Mouse (Mus musculus) intestine, postnatal 0 days (tissue): Measurements from ENCODE around the gene Rab11fip5. TPM values are rescaled to one million over a fixed set of nuclear protein-coding genes. Genes with fewer than 3 reads are reported as not detected.

Experiments
- ATAC-seq: fragments of 200-750 bp; cut with Nextera tagmentation; 2 replicates; pipeline ENCODE4 v1.8.0; 2017; ENCODE audit warnings: mild to moderate bottlenecking, moderate TSS enrichment, moderate library complexity
- H3K27ac ChIP-seq: fragments of 300-500 bp; sonication (generic); 2 replicates; pipeline ENCODE4 v1.5.1; 2014; ENCODE audit warnings: mild to moderate bottlenecking, low read depth, low read length, moderate library complexity
- H3K27me3 ChIP-seq: fragments of 300-500 bp; sonication (generic); replicated peaks from 2 replicates; pipeline ENCODE4 v1.6.1; 2014; ENCODE audit warnings: low read length, mixed read lengths; ENCODE audit not compliant: control insufficient read depth, insufficient read depth
- H3K36me3 ChIP-seq: fragments of 300-500 bp; sonication (generic); 2 replicates; pipeline ENCODE4 v1.6.1; 2014; ENCODE audit warnings: mild to moderate bottlenecking, moderate library complexity; ENCODE audit not compliant: control insufficient read depth, insufficient read depth
- H3K4me1 ChIP-seq: fragments of 300-500 bp; sonication (generic); replicated peaks from 2 replicates; pipeline ENCODE4 v1.6.1; 2014; ENCODE audit warnings: antibody characterized with exemption, low read length, mixed read lengths; ENCODE audit not compliant: control insufficient read depth, insufficient read depth
- H3K4me2 ChIP-seq: fragments of 300-500 bp; sonication (generic); replicated peaks from 2 replicates; pipeline ENCODE4 v1.6.1; 2014; ENCODE audit warnings: low read depth, mild to moderate bottlenecking, moderate library complexity
- H3K4me3 ChIP-seq: fragments of 300-500 bp; sonication (generic); 2 replicates; pipeline ENCODE4 v1.5.1; 2014; ENCODE audit warnings: low read depth, low read length
- H3K9ac ChIP-seq: fragments of 300-500 bp; sonication (generic); 2 replicates; pipeline ENCODE4 v1.6.1; 2014; ENCODE audit warnings: mild to moderate bottlenecking, low read depth, low read length
- H3K9me3 ChIP-seq: fragments of 300-500 bp; sonication (generic); 2 replicates; pipeline ENCODE4 v1.6.1; 2016; ENCODE audit warnings: mixed run types; ENCODE audit not compliant: control insufficient read depth
- CTCF ChIP-seq: sonication (generic); IDR thresholded peaks from 2 replicates; pipeline ENCODE4 v1.5.1; 2016; ENCODE audit warnings: low read depth, mild to moderate bottlenecking, control low read depth, antibody characterized with exemption, moderate library complexity
- WGBS: fragments of 180-500 bp; shearing (Covaris S2); extraction: QIAGEN DNeasy Blood & Tissue Kit; methylation state at CpG from one replicate; pipeline ENCODE4 v1.1.7; 2014; 5-methylcytosine and 5-hydroxymethylcytosine counted together
- polyA plus RNA-seq: library from polyadenylated mRNA; unstranded; fragments of >200 nt; fragmentation: Nextera tagmentation; extraction: Ambion mirVana; gene quantifications from 2 replicates; pipeline ENCODE4 v1.2.1, GENCODE M21; 2015

Gene Rab11fip5
- polyA plus RNA-seq, 1 experiment from 2014 or later, result 30.5 TPM

DNA sequence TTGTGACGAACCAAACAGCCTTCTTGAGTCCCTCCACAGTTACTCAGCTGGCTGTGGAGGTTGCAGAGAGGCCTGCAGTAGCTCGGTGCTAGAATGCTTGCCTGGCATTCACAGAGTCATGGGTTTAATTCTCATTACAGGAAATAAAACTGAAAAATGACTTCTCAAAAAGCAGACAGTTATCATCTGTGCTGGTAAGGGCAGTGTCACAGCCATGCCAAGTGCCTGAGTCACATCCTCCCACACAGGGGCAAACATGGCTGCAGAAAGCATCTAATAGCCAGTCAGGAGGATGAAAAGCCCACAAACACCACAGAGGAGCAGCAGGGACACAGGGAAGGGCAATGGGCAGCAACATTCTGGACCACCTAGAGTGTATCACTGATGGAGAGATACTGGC, 8.4 kb upstream of the Rab11fip5 start:
- no peak overlapping the region for H3K4me2 ChIP-seq
- H3K27me3 ChIP-seq, result no peaks in the 10 kb centered on the region
- no peak for ATAC-seq
- no peak for TF ChIP-seq CTCF
- H3K9me3 ChIP-seq, result no peaks in the 10 kb centered on the region
- H3K4me3 ChIP-seq, result no peak overlapping the region
- no peaks in the 10 kb centered on the region for H3K36me3 ChIP-seq
- no peak overlapping the region for H3K9ac ChIP-seq
- no peak overlapping the region for H3K27ac ChIP-seq
- WGBS, result 78% methylated on average over 2 of the region's 2 CpGs
- no peaks in the 10 kb centered on the region for H3K4me1 ChIP-seq

DNA sequence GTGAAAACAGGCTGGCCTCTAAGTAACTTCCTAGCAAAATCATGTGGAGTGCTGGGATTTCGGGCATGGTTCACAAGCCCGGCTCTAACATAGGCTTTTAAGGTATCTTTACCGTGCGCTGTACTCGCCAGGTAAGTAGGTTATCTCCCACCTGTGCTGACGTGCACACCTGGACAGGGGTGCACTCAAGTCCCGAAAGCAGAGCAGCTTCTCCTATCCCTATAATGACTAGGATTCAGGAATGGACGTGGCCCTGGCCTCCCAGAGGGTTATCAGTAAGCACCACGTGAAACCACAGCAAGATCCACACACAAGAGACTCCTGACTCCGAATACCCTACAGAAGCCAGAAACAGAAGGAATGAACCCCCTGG, 7.2 kb upstream of the Rab11fip5 start:
- Histone ChIP-seq H3K27ac (no peak overlapping the region), H3K36me3 (no peaks in the 10 kb centered on the region), H3K9me3 (no peaks in the 10 kb centered on the region), H3K9ac (no peak overlapping the region), H3K4me2 (no peak overlapping the region), H3K4me3 (no peak overlapping the region), H3K27me3 (no peaks in the 10 kb centered on the region), H3K4me1 (no peaks in the 10 kb centered on the region)
- no peak for TF ChIP-seq CTCF
- ATAC-seq, result no peak
- WGBS, result 78% methylated on average over 10 of the region's 10 CpGs

DNA sequence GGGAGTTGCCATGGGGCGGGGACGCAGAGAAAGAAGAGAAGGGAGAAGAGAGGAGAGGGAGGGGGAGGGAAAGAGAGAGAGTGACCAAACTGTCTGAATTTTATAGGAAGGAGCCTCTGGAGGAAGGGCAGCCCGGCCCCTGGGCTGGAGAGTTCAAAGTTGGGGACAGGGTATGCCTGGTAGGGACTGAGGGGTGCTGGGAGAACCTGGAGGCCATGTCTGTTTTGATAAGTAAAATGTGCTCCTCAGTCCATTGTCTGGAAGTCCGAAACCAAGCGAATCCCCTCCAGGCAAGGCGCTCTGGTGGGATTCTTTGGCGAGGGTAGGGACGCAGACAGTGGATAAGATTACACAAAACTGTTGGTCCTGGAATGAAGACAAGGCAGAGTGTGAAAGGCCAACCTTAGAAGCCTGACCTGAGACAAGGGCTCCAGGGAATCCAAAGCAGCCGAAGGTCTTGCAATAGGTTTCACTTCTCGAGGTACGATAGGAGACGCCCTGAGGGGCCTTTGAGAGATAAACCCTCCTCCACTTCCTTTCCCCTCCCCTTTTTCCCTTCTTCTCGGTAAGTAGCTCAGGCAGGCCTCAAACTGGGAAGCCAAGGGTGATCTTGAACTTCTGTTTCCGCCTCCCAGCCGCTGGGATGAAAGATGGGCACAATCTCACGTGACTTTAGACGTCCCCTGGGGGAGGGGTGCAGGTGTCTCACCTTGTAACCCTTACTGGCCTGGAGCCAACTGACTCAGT, 6.6 kb upstream of the Rab11fip5 start:
- H3K4me1 ChIP-seq, result no peaks in the 10 kb centered on the region
- no peak for TF ChIP-seq CTCF
- H3K4me3 ChIP-seq, result no peak overlapping the region
- peak overlapping the region; percentile 46 for H3K4me2 ChIP-seq
- no peak for ATAC-seq
- H3K9ac ChIP-seq, result no peak overlapping the region
- peak overlapping the region; percentile 15; the same call in 1 of the 2 replicates for H3K27ac ChIP-seq
- no peaks in the 10 kb centered on the region for H3K36me3 ChIP-seq
- H3K27me3 ChIP-seq, result no peaks in the 10 kb centered on the region
- 32% methylated on average over 17 of the region's 17 CpGs for WGBS
- H3K9me3 ChIP-seq, result no peaks in the 10 kb centered on the region

DNA sequence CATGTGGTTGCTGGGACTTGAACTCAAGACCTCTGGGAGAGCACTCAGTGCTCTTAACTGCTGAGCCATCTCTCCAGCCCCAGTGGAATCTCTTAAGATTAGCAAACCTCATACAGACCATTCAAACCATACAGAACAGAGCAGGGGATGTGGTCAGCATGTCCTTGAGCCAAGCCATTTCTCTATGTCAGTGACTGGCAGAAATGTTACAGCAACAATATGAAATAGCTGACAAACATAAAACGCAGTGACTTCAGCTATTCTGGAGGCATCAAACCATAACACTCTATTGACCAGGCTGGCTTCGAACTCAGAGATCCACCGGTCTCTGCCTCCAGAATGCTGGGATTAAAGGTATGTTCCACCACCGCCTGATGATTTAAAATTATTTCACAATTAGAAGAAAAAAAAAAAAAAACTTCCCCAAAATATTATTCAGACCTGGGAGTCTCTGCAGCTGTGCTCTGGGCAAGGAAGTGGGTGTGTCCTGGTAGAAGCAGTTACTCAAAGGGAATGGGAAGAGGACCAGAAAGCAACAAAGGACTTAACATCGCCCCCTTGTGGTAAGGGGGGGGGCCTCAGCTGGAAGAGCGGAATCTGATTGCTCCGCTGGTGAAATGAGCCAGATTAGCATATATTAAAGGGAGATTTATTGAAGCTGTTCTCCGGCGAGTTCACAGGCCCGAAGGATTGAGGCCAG, 5.9 kb upstream of the Rab11fip5 start:
- Histone ChIP-seq H3K4me3 (no peak overlapping the region), H3K27ac (no peak overlapping the region), H3K36me3 (no peaks in the 10 kb centered on the region), H3K9ac (no peak overlapping the region), H3K4me2 (peak overlapping the region; percentile 46), H3K27me3 (no peaks in the 10 kb centered on the region), H3K4me1 (no peaks in the 10 kb centered on the region), H3K9me3 (no peaks in the 10 kb centered on the region)
- peak; percentile 90 for TF ChIP-seq CTCF
- 29% methylated on average over 10 of the region's 10 CpGs for WGBS
- peak; percentile 44; the same call in 1 of the 2 replicates for ATAC-seq

DNA sequence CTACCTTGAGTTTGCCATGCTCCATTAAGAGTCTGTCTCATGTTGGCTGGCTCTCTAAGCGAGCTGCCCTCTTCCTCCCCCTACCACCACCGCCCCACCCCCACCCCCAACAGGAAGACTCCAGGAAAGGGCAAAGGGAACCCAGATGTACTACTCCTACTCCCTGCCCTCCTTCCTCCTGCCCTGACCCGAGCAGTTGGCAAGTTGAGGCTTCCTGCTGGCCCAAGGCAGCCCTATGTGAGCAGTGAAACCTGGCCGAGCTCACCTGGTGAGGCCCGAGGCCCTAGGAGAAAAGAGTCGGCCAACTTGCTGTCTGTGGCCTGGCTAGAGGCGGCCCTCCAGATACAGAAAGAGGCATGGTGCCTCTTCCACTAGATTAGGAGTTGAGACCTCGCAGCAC, 4.2 kb upstream of the Rab11fip5 start:
- no peak overlapping the region for H3K9ac ChIP-seq
- 54% methylated on average over 8 of the region's 8 CpGs for WGBS
- no peaks in the 10 kb centered on the region for H3K4me1 ChIP-seq
- no peaks in the 10 kb centered on the region for H3K27me3 ChIP-seq
- TF ChIP-seq CTCF, result no peak
- H3K4me2 ChIP-seq, result peak overlapping the region; percentile 14; the same call in 1 of the 2 replicates
- H3K27ac ChIP-seq, result peak overlapping the region; percentile 82
- ATAC-seq, result no peak
- no peaks in the 10 kb centered on the region for H3K9me3 ChIP-seq
- H3K36me3 ChIP-seq, result no peaks in the 10 kb centered on the region
- no peak overlapping the region for H3K4me3 ChIP-seq

DNA sequence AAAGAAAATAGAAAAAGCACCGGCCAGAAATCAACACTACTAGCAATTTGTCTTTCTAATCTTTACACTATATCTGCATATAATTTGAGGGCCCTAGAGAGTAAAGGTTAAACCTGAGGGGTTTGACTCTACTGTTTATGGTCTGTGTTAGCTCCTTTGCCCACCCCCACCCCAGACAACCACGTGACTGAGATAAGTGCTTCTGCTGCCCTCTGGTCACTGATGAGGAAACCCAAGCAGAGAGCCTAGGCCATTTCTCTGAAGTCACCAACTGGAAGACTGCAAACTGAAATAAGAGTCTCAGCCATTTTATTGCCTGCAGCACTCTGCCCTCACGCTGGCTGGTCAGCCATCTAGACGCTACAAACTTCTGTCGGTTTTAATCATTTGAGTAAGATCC, 3.4 kb upstream of the Rab11fip5 start:
- no peaks in the 10 kb centered on the region for H3K27me3 ChIP-seq
- TF ChIP-seq CTCF, result no peak
- H3K4me3 ChIP-seq, result no peak overlapping the region
- no peaks in the 10 kb centered on the region for H3K36me3 ChIP-seq
- H3K4me1 ChIP-seq, result no peaks in the 10 kb centered on the region
- H3K4me2 ChIP-seq, result peak overlapping the region; percentile 14; the same call in 1 of the 2 replicates
- no peaks in the 10 kb centered on the region for H3K9me3 ChIP-seq
- WGBS, result 32% methylated on average over 5 of the region's 5 CpGs
- H3K27ac ChIP-seq, result peak overlapping the region; percentile 82
- peak; percentile 31 for ATAC-seq
- no peak overlapping the region for H3K9ac ChIP-seq
